Mouse (Mus musculus) regulatory T cell (primary cell): Measurements from ENCODE around the gene Pan2.
"Not testable (repeated sequence)": the region's sequence is repeated elsewhere in the genome, so short reads cannot be mapped to it uniquely, and the experiment has no call there.

ENCODE experiments used
- in situ Hi-C: fragments of 300-600 bp; cut with MboI, MseI; formaldehyde crosslinking; loops from one replicate; pipeline ENCODE4 v1.15.1; 2025; ENCODE audit warnings: high pct_unique_total_duplicates

Gene Pan2

GRCm38 (mm10) chr10:128303126-128304021 lies at the start of gene Pan2:
TSS of gene Pan2 (plus strand) at chr10:128303335.
- in situ Hi-C loops: no loop called here

- in situ Hi-C loops: no loop called here
Measured at GRCm38 (mm10) chr10:128253677-128254255, 49.4 kb upstream of the Pan2 start, which contains the start of gene Apon. TSS of gene Apon (plus strand) at chr10:128254096.

DNA sequence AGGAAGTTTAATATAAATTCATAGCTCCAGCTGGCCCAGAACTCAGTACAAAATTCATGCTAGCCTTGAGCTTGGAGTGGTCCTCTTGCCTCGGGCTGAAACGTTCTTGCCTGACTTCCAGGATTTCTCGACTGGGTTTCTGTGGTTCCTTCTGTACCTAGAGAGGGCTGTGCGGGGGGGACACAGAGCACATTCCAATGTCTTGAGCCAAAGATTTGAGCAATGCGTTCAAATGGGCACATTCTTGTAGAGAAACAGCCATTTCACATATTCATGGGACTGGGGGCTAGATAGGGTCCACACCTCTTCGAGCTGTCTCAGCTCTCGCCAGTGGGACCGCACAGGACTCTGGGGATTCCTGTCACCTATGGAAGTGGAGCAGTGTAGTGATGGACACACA lies 47.2 kb upstream of the Pan2 start:
- in situ Hi-C loops: no loop called here

GRCm38 (mm10) chr10:128256328-128256727 lies 46.8 kb upstream of the Pan2 start:
- in situ Hi-C loops: no loop called here

DNA sequence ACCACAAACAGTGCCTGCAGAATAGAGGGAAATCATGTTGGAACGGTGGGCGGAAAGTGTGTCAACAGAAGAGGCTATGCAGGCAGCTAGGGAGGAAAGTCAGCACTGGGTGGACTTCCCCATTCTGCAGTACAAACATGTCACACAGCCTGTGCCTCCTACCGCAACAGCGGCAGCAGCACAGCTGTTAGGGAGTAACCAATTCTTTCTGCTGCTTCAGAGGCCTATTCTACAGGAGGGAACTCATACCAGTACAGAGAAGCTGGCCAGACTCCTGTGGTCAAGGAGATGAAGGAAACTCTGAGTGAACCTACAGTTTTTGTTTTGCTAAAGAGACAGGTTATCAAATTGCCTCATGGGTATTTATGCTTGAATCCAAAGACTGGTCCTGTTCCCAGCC lies 44.2 kb upstream of the Pan2 start:
- in situ Hi-C loops: no loop called here

GRCm38 (mm10) chr10:128259946-128260345 lies 43.2 kb upstream of the Pan2 start:
- in situ Hi-C loops: no loop called here

- in situ Hi-C loops: not testable (repeated sequence)
Measured at GRCm38 (mm10) chr10:128260376-128260775, 42.8 kb upstream of the Pan2 start.

GRCm38 (mm10) chr10:128262300-128262699 lies 40.8 kb upstream of the Pan2 start:
- in situ Hi-C loops: no loop called here

DNA sequence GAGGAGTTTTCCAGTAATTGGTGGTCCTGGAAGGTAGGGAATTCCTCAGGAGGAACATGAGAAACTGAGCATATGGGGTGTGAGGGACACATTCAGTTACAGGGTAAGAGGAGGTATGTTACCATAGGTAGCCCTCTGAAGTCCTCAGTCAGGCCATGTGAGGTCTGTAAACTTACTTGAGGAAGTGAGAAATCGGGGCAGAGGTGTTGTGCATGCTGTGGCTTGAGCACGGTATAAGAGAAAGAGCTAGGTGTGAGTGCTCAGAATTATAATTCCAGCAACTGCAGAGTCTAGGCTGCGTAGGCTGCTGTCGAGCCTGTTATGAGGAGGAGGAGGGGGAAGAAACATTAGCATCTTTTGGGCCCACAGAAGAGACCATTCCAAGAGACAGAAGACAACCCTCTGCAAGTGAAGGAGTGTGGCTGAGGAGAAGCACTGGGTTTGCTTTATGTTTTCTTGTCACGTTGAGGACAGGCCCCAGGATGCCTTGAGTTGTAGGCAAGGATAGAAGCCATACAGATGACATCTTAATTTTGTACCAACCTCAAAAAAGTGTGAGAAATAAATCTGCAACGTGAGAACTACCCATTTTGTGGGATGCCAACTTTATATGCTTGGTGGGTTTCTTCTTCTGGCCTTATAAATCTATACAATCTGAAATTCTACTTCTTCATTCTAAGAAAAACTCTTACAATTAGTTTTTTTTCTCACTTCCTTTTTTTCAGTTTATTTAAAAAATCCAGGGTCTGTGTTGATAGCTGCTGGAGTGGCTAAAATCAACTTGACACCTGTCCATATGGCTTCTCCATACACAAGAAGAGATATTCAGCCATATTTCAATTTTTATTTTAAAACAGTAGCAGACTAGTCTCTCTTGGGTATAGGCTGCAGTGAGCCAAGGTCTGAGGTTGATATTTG lies 39.5 kb upstream of the Pan2 start:
- in situ Hi-C loops: no loop called here

DNA sequence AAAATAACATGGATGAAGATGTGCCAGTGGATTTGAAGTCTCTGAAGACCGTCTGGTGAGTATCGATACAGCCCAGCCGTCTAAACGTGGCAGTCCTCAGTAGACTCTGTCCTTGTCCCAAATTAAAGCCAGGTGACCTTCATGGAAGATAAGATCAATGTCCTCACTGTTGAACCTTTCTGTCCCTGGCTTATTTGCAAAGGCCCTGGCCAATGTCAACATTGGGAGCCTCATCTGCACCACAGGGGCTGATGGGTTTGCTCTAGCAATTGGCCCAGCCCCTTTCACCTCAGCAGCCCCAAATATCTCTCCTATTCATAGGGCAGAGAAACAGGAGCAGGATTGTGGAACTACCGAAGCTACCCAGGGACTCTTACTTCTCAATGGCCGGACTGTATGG lies 34.8 kb upstream of the Pan2 start, which contains the start of gene Apof:
Gene Apof, plus strand, starts transcription at position 301 of the 400 bp plus-strand sequence.
- in situ Hi-C loops: no loop called here

- in situ Hi-C loops: no loop called here
Measured at GRCm38 (mm10) chr10:128269206-128269910, 33.8 kb upstream of the Pan2 start.

DNA sequence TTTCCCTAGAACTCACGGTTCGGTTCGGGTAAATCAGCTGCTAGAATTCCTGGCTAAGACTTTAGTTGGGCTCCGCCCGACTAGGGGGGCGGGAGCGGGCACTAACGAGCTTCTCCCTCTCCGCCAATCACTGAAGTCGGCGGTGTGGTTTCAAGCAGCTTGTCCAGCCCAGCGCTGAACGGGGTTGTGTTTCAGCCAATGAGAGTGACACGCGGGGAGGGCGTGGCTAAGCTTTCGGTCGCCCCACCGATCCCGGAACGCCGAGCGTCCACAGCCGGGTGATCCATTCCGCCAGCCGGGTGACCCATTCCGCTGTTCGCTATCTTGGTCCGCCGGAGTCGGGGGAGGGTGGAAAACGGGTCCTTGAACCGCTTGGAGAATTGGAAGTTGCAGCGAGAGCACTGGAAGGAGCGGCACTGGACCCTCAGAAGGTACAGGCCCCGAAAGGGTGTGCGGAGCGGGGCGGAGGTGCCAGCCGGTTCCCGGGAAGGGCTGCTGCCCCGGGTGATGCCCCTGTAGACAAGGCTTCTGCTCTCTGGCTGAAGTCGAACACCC lies 32.8 kb upstream of the Pan2 start, which contains the start of gene Stat2:
Gene Stat2, plus strand, starts transcription at position 273 of the 555 bp plus-strand sequence.
- in situ Hi-C loops: no loop called here

DNA sequence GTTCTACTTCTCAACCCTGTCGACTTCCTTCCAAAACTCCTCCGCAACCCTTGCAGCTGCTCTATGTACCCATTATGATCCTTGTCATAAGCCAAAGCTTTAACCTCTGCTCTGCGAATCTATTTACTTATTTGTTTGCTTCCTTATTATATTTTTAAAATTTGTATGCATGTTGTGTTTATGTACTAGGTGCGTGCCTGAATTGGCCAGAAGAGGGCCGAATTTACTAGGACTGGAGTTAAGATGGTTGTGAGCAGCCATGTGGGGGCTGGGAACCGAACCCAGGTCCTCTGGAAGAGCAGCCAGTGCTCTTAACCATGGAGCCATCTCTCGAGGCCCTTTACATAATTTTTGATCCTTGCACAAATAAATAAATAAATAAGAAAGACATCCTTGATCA lies 32.3 kb upstream of the Pan2 start:
- in situ Hi-C loops: no loop called here

DNA sequence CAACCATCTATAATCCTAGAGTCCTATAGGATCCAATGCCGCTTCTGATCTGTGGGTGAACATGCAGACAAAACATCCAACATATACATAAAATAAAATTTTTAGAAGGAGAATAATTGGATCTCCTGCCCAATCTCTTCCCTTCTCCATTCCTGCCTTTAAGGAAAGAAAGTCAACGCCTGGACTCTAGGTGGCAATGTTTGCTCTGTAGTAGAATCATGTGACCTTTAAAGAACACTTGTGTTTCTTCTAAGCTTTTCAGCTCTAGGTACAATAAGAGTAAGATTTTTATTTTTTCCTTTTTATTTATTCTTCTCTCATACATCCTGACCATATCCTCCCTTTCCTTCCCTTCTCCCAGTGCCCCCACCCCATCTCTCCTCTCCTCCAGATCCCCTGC lies 31.3 kb upstream of the Pan2 start:
- in situ Hi-C loops: no loop called here

GRCm38 (mm10) chr10:128272819-128273439 lies 30.2 kb upstream of the Pan2 start:
- in situ Hi-C loops: not testable (repeated sequence)

GRCm38 (mm10) chr10:128275374-128275773 lies 27.8 kb upstream of the Pan2 start:
- in situ Hi-C loops: loop anchor here (5.0 kb wide), 1 partner anchor 77 kb away; no protein-coding TSS in a partner anchor

GRCm38 (mm10) chr10:128278158-128278557 lies 25.0 kb upstream of the Pan2 start:
- in situ Hi-C loops: loop anchor here (5.0 kb wide), 1 partner anchor 74 kb away; no protein-coding TSS in a partner anchor

DNA sequence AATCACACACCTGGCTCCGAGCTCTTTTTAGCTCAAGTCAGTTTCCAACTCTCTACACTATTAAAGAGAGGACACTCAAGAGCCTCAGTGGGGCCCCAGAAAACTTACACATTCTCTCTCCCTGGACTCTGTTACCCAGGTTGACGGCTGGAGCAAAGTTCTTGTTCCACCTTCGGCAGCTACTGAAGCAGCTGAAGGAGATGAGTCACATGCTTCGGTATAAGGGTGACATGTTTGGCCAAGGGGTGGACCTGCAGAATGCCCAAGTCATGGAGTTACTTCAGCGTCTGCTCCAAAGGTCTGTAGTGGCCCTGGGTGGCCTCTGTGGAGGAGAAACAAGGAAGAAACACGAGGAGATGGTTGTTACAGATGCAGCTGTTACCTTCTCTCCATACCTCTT lies 22.2 kb upstream of the Pan2 start:
- in situ Hi-C loops: no loop called here

DNA sequence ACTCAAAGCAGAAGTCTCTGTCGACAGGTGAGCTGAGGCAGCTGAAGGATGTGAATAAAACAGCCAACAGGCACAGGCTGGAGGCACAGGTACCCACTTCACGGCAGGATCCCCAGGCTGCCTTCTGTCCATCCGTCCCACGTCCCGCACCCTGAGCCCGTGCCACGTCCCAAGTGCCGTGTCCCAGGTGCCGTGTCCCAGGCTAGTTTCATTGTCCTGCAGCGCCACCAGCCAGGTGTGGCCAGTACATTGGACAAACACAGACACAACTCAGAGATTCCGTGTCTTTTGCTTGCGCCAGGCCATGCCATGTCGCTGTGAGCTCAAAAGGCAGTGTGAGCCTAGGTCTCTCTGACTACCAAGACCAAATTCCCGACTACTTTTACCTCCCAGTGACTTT lies 21.5 kb upstream of the Pan2 start:
- in situ Hi-C loops: no loop called here

- in situ Hi-C loops: no loop called here
Measured at GRCm38 (mm10) chr10:128282886-128283450, 20.2 kb upstream of the Pan2 start.
